Mouse (Mus musculus) cerebellum, adult 2 months (tissue): ENCODE measurements around the gene Gm49361.

Experiments
- CTCF ChIP-seq: fragments of 200-500 bp; IDR thresholded peaks from 2 replicates; pipeline ENCODE4 v1.5.1; 2011; ENCODE audit warnings: low read depth, mild to moderate bottlenecking, control low read depth, low read length, moderate library complexity, borderline replicate concordance; ENCODE audit not compliant: insufficient read depth
- POLR2A ChIP-seq: fragments of 200-500 bp; IDR thresholded peaks from 2 replicates; pipeline ENCODE4 v1.6.1; 2011; ENCODE audit warnings: low read length, control low read depth, borderline replicate concordance; ENCODE audit not compliant: insufficient read depth

DNA sequence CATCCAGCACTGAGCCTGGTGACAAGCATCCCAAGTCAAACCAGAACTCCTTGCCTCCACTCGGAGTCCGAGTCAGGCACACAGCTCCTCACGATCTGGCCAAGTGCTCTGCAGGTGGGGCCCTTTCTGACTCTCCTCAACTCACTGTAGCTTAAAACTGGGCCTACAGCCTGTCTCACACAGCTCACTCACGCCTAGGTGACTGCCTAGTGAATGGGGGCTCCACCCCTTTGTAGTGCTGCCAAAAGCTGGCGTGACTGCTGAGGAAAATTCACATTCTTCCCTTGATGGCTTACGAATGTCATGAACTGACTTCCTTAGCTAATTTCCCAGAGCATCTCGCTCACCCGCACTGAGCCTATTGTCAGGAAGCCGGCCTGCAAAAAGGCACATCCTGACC lies 15.4 kb downstream of the Gm49361 start:
- no peak for TF ChIP-seq CTCF
- TF ChIP-seq POLR2A, result no peak
